Comparison of ENCODE assay signal across 16 mouse cellular contexts in genomic region chr1:186424084-186424483, GRCm38 (mm10).
"Had no signal": no experiment of that assay in that cellular context is flagged by ENCODE, and none has a peak within 500 bp of the region (broad histone marks: within the 10 kb centered on the region; RNA-seq: fewer than 3 reads in every experiment).

No protein-coding gene starts in this region.

- H3K4me1 ChIP-seq: neural tube, embryonic 13.5 days; neural tube, embryonic 15.5 days; stomach, embryonic 15.5 days had no signal

- H3K4me3 ChIP-seq: neural tube, embryonic 13.5 days; neural tube, embryonic 15.5 days; stomach, embryonic 15.5 days had no signal

- DNase-seq: retina, postnatal 1 day; right cerebral cortex, adult 18-20 months; right cerebral cortex, postnatal 14 days; right cerebral cortex, postnatal 25 days; right cerebral cortex, postnatal 4 days; spleen, adult 18-20 months; thymus, adult 18-20 months; thymus, adult 2 months; thymus, postnatal 14 days; thymus, postnatal 25 days; thymus, postnatal 36 days; thymus, postnatal 4 days had no signal

- H3K27me3 ChIP-seq: neural tube, embryonic 13.5 days; neural tube, embryonic 15.5 days; stomach, embryonic 15.5 days had no signal

- H3K36me3 ChIP-seq: neural tube, embryonic 13.5 days; neural tube, embryonic 15.5 days; stomach, embryonic 15.5 days had no signal

- H3K9ac ChIP-seq: neural tube, embryonic 13.5 days; neural tube, embryonic 15.5 days; stomach, embryonic 15.5 days had no signal

- H3K4me2 ChIP-seq: neural tube, embryonic 13.5 days; neural tube, embryonic 15.5 days; stomach, embryonic 15.5 days had no signal

- H3K9me3 ChIP-seq: neural tube, embryonic 13.5 days; neural tube, embryonic 15.5 days; stomach, embryonic 15.5 days had no signal

- H3K27ac ChIP-seq: neural tube, embryonic 13.5 days; neural tube, embryonic 15.5 days; stomach, embryonic 15.5 days; stomach, postnatal 0 days had no signal
